Mouse (Mus musculus) heart, embryonic 10.5 days (tissue): ENCODE measurements around the gene Heca. TPM values are rescaled to one million over a fixed set of nuclear protein-coding genes. Genes with fewer than 3 reads are reported as not detected.
"Not testable (repeated sequence)": the region's sequence is repeated elsewhere in the genome, so short reads cannot be mapped to it uniquely, and the experiment has no call there.

ENCODE experiments used
- DNase-seq: peaks from one replicate; pipeline ENCODE4 v3.0.0-alpha.2; 2017; ENCODE audit warnings: low spot score
- H3K27ac ChIP-seq: fragments of 300-500 bp; sonication (generic); 2 replicates; pipeline ENCODE4 v1.5.1; 2016; ENCODE audit warnings: mild to moderate bottlenecking
- H3K27me3 ChIP-seq: fragments of 300-500 bp; sonication (generic); 2 replicates; pipeline ENCODE4 v1.6.1; 2016; ENCODE audit warnings: mild to moderate bottlenecking; ENCODE audit not compliant: poor library complexity, insufficient read depth, severe bottlenecking
- H3K36me3 ChIP-seq: fragments of 300-500 bp; sonication (generic); 2 replicates; pipeline ENCODE4 v1.6.1; 2016; ENCODE audit warnings: mild to moderate bottlenecking, moderate library complexity
- H3K4me1 ChIP-seq: fragments of 300-500 bp; sonication (generic); 2 replicates; pipeline ENCODE4 v1.6.1; 2016; ENCODE audit warnings: mild to moderate bottlenecking
- H3K4me3 ChIP-seq: fragments of 300-500 bp; sonication (generic); 2 replicates; pipeline ENCODE4 v1.5.1; 2016; ENCODE audit warnings: mild to moderate bottlenecking, moderate library complexity
- H3K9me3 ChIP-seq: fragments of 300-500 bp; sonication (generic); 2 replicates; pipeline ENCODE4 v1.6.1; 2016; ENCODE audit warnings: mild to moderate bottlenecking, moderate library complexity
- WGBS: fragments of 180-500 bp; shearing (Covaris S2); methylation state at CpG from one replicate; pipeline ENCODE4 v1.1.7; 2016; 5-methylcytosine and 5-hydroxymethylcytosine counted together
- polyA plus RNA-seq: library from polyadenylated mRNA; unstranded; fragments of >200 nt; fragmentation: Nextera tagmentation; extraction: Ambion mirVana; gene quantifications from 2 replicates; pipeline ENCODE4 v1.2.1, GENCODE M21; 2016

The Heca gene
- polyA plus RNA-seq, result 2.9 TPM in 2 replicates

- peak within 1 kb of the TSS; percentile 96 for H3K27ac ChIP-seq
- H3K4me3 ChIP-seq, result peak within 1 kb of the TSS; percentile 87
- DNase-seq, result peak; percentile 95
- H3K4me1 ChIP-seq, result peaks cover 7% of the 10 kb centered on the region
- no peaks in the 10 kb centered on the region for H3K9me3 ChIP-seq
- WGBS, result 8% methylated on average over 48 of the region's 50 CpGs
- H3K27me3 ChIP-seq, result no peaks in the 10 kb centered on the region
- H3K36me3 ChIP-seq, result no peaks in the 10 kb centered on the region
Measured at GRCm38 (mm10) chr10:17947960-17948730, at the start of gene Heca. Gene Heca (minus strand): TSS chr10:17948067.

GRCm38 (mm10) chr10:17990576-17990975 lies 42.7 kb upstream of the Heca start:
- H3K27me3 ChIP-seq, result no peaks in the 10 kb centered on the region
- no peaks in the 10 kb centered on the region for H3K9me3 ChIP-seq
- no peak overlapping the region for H3K4me3 ChIP-seq
- H3K4me1 ChIP-seq, result no peaks in the 10 kb centered on the region
- 76% methylated on average over 4 of the region's 4 CpGs for WGBS
- H3K36me3 ChIP-seq, result no peaks in the 10 kb centered on the region
- H3K27ac ChIP-seq, result no peak overlapping the region
- DNase-seq, result no peak

- DNase-seq, result no peak
- WGBS, result 74% methylated on average over 6 of the region's 6 CpGs
- Histone ChIP-seq H3K27me3 (no peaks in the 10 kb centered on the region), H3K36me3 (no peaks in the 10 kb centered on the region), H3K27ac (no peak overlapping the region), H3K9me3 (no peaks in the 10 kb centered on the region), H3K4me1 (no peaks in the 10 kb centered on the region), H3K4me3 (no peak overlapping the region)
Measured at GRCm38 (mm10) chr10:17989136-17989535, 41.3 kb upstream of the Heca start.

GRCm38 (mm10) chr10:17987823-17988423 lies 40.1 kb upstream of the Heca start:
- 78% methylated on average over 8 of the region's 8 CpGs for WGBS
- no peaks in the 10 kb centered on the region for H3K4me1 ChIP-seq
- no peak for DNase-seq

GRCm38 (mm10) chr10:17983313-17983712 lies 35.4 kb upstream of the Heca start:
- Histone ChIP-seq H3K9me3 (no peaks in the 10 kb centered on the region), H3K4me1 (no peaks in the 10 kb centered on the region), H3K27ac (no peak overlapping the region), H3K36me3 (no peaks in the 10 kb centered on the region), H3K4me3 (no peak overlapping the region), H3K27me3 (no peaks in the 10 kb centered on the region)
- no peak for DNase-seq
- 94% methylated on average over 2 of the region's 2 CpGs for WGBS

More at GRCm38 (mm10) chr10:17987823-17988423, 40.1 kb upstream of the Heca start:
- no peaks in the 10 kb centered on the region for H3K27me3 ChIP-seq
- H3K4me3 ChIP-seq, result no peak overlapping the region
- no peaks in the 10 kb centered on the region for H3K36me3 ChIP-seq
- H3K27ac ChIP-seq, result no peak overlapping the region
- H3K9me3 ChIP-seq, result no peaks in the 10 kb centered on the region

GRCm38 (mm10) chr10:17966090-17966489 lies 18.2 kb upstream of the Heca start:
- 49% methylated on average over 4 of the region's 4 CpGs for WGBS

GRCm38 (mm10) chr10:17950761-17951160 lies 2.9 kb upstream of the Heca start:
- Histone ChIP-seq H3K27me3 (no peaks in the 10 kb centered on the region), H3K36me3 (peaks cover 4% of the 10 kb centered on the region; the same call in 1 of the 2 replicates), H3K9me3 (no peaks in the 10 kb centered on the region), H3K4me3 (no peak overlapping the region), H3K27ac (no peak overlapping the region), H3K4me1 (peaks cover 7% of the 10 kb centered on the region)
- 86% methylated on average over 5 of the region's 5 CpGs for WGBS
- DNase-seq, result no peak

More at GRCm38 (mm10) chr10:17966090-17966489, 18.2 kb upstream of the Heca start:
- DNase-seq, result no peak
- Histone ChIP-seq H3K4me1 (no peaks in the 10 kb centered on the region), H3K27ac (no peak overlapping the region), H3K9me3 (no peaks in the 10 kb centered on the region), H3K36me3 (no peaks in the 10 kb centered on the region), H3K4me3 (no peak overlapping the region), H3K27me3 (no peaks in the 10 kb centered on the region)

- peak overlapping the region; percentile 87 for H3K4me3 ChIP-seq
- WGBS, result 1% methylated on average over 99 of the region's 110 CpGs
- peak overlapping the region; percentile 96 for H3K27ac ChIP-seq
- no peaks in the 10 kb centered on the region for H3K27me3 ChIP-seq
- no peaks in the 10 kb centered on the region for H3K36me3 ChIP-seq
- peaks cover 7% of the 10 kb centered on the region for H3K4me1 ChIP-seq
- no peaks in the 10 kb centered on the region for H3K9me3 ChIP-seq
- peak; percentile 80 for DNase-seq
Measured at GRCm38 (mm10) chr10:17947175-17947906, 526 bp downstream of the Heca start.

- DNase-seq, H3K4me1 ChIP-seq, H3K36me3 ChIP-seq, H3K9me3 ChIP-seq, H3K27me3 ChIP-seq: not testable (repeated sequence)
- Histone ChIP-seq H3K27ac (peak overlapping the region; percentile 96), H3K4me3 (peak overlapping the region; percentile 87)
- WGBS, result 0% methylated on average over 4 of the region's 4 CpGs
Measured at GRCm38 (mm10) chr10:17946799-17947174, 1.1 kb downstream of the Heca start.

- 28% methylated on average over 3 of the region's 3 CpGs for WGBS
Measured at GRCm38 (mm10) chr10:17946046-17946445, 1.8 kb downstream of the Heca start.

GRCm38 (mm10) chr10:17933622-17934021 lies 14.2 kb downstream of the Heca start:
- H3K36me3 ChIP-seq, result no peaks in the 10 kb centered on the region
- H3K27me3 ChIP-seq, result no peaks in the 10 kb centered on the region
- no peaks in the 10 kb centered on the region for H3K9me3 ChIP-seq
- DNase-seq, result no peak
- H3K4me1 ChIP-seq, result peaks cover 18% of the 10 kb centered on the region
- no peak overlapping the region for H3K4me3 ChIP-seq
- 73% methylated on average over 2 of the region's 2 CpGs for WGBS
- H3K27ac ChIP-seq, result no peak overlapping the region

More at GRCm38 (mm10) chr10:17946046-17946445, 1.8 kb downstream of the Heca start:
- H3K27ac ChIP-seq, result no peak overlapping the region
- H3K27me3 ChIP-seq, result no peaks in the 10 kb centered on the region
- peaks cover 5% of the 10 kb centered on the region; the same call in 1 of the 2 replicates for H3K36me3 ChIP-seq
- H3K4me1 ChIP-seq, result peaks cover 7% of the 10 kb centered on the region
- no peaks in the 10 kb centered on the region for H3K9me3 ChIP-seq
- peak overlapping the region; percentile 87 for H3K4me3 ChIP-seq
- DNase-seq, result no peak

GRCm38 (mm10) chr10:17932131-17932530 lies 15.7 kb downstream of the Heca start:
- H3K4me3 ChIP-seq, result no peak overlapping the region
- H3K27ac ChIP-seq, result peak overlapping the region; percentile 42; the same call in 1 of the 2 replicates
- no peak for DNase-seq
- H3K36me3 ChIP-seq, result no peaks in the 10 kb centered on the region
- no peaks in the 10 kb centered on the region for H3K9me3 ChIP-seq
- 70% methylated on average over 3 of the region's 3 CpGs for WGBS
- H3K27me3 ChIP-seq, result no peaks in the 10 kb centered on the region
- H3K4me1 ChIP-seq, result peaks cover 18% of the 10 kb centered on the region

GRCm38 (mm10) chr10:17931157-17931556 lies 16.7 kb downstream of the Heca start:
- peaks cover 18% of the 10 kb centered on the region for H3K4me1 ChIP-seq
- WGBS, result 38% methylated on average over 1 of the region's 1 CpGs
- H3K27ac ChIP-seq, result peak overlapping the region; percentile 13; the same call in 1 of the 2 replicates
- no peak overlapping the region for H3K4me3 ChIP-seq
- no peaks in the 10 kb centered on the region for H3K9me3 ChIP-seq
- no peaks in the 10 kb centered on the region for H3K27me3 ChIP-seq
- no peak for DNase-seq
- no peaks in the 10 kb centered on the region for H3K36me3 ChIP-seq
